Mouse (Mus musculus) CD4-positive, CD25-positive, alpha-beta regulatory T cell (primary cell): ENCODE results near the gene Mkln1. TPM values are rescaled to one million over a fixed set of nuclear protein-coding genes. Genes with fewer than 3 reads are reported as not detected.

Experiments used
- polyA plus RNA-seq: library from polyadenylated mRNA; unstranded; fragments of 100-300 nt; shearing (Covaris generic); gene quantifications from one replicate; pipeline ENCODE4 v1.2.1, GENCODE M21; 2017

Mkln1 gene
- polyA plus RNA-seq, result 310 TPM

DNA sequence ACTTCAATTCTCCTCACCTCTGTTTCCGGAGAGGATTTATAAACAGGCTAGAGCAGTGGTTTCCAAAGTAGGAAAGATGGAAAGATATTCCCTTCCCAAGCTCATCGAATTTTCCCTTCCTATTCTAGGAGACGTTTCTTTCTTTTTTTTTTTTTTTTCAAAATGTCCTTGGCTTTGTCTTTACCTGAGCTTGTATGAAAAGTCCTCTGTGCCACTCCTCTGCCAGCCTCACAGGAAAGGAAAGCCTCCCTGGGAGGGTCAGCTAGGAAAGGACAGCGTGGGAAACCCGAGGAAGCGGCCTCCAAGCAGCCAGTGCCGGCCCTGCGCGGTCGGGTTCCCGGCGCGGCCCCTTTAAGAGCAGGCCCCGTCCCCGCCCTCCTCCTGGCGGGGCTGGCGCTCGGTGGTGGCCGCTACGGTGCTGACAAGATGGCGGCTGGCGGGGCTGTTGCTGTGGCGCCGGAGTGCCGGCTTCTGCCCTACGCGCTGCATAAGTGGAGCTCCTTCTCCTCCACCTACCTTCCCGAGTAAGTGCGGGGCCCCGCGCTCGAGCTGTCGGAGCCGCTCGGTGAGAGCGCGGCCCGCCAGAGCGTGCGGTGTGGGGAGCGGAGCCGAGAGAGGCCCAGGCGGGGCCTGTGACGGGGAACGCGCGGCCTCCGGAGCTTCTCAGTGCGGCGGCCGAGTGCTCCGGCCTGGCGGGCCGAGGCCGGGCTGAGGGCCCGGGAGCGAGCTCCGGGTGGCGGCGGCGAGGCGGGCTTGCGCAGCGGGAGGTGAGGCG is at the start of gene Mkln1:
TSS of gene Mkln1 (plus strand) at position 305 of the 775 bp plus-strand sequence.

GRCm38 (mm10) chr6:31563235-31564181 is 165.0 kb downstream of the Mkln1 start, which contains the start of gene Podxl:
TSS of gene Podxl (minus strand) at chr6:31563981.

Other genes starting within 250 kb of the Mkln1 start
- not detected for gene Podxl, start 165.2 kb downstream of the Mkln1 start, polyA plus RNA-seq